Mouse (Mus musculus) kidney, embryonic 14.5 days (tissue): ENCODE measurements around the gene Nadsyn1. TPM values are rescaled to one million over a fixed set of nuclear protein-coding genes. Genes with fewer than 3 reads are reported as not detected.
A peak's percentile ranks its signal among the peaks of the same experiment; 100 is the strongest.

Experiments used
- ATAC-seq: fragments of 200-750 bp; cut with Nextera tagmentation; 2 replicates; pipeline ENCODE4 v1.8.0; 2017; ENCODE audit warnings: moderate number of reproducible peaks, mild to moderate bottlenecking, moderate TSS enrichment, moderate library complexity; ENCODE audit not compliant: low FRiP score, low TSS enrichment
- H3K27ac ChIP-seq: fragments of 300-500 bp; sonication (generic); 2 replicates; pipeline ENCODE4 v1.5.1; 2014; ENCODE audit warnings: low read depth, mild to moderate bottlenecking, low read length, moderate library complexity, mixed read lengths
- H3K27me3 ChIP-seq: fragments of 300-500 bp; sonication (generic); 2 replicates; pipeline ENCODE4 v1.6.1; 2014; ENCODE audit warnings: mild to moderate bottlenecking, low read length; ENCODE audit not compliant: control insufficient read depth, insufficient read depth
- H3K36me3 ChIP-seq: fragments of 300-500 bp; sonication (generic); 2 replicates; pipeline ENCODE4 v1.6.1; 2014; ENCODE audit warnings: low read length, mixed read lengths; ENCODE audit not compliant: control insufficient read depth, insufficient read depth
- H3K4me1 ChIP-seq: fragments of 300-500 bp; sonication (generic); 2 replicates; pipeline ENCODE4 v1.6.1; 2014; ENCODE audit warnings: low read length, mixed read lengths; ENCODE audit not compliant: control insufficient read depth, insufficient read depth
- H3K4me2 ChIP-seq: fragments of 300-500 bp; sonication (generic); replicated peaks from 2 replicates; pipeline ENCODE4 v1.6.1; 2014; ENCODE audit warnings: low read depth, mild to moderate bottlenecking, low read length
- H3K4me3 ChIP-seq: fragments of 300-500 bp; sonication (generic); 2 replicates; pipeline ENCODE4 v1.5.1; 2014; ENCODE audit warnings: mild to moderate bottlenecking, low read length
- H3K9ac ChIP-seq: fragments of 300-500 bp; sonication (generic); 2 replicates; pipeline ENCODE4 v1.6.1; 2014; ENCODE audit warnings: low read depth, mild to moderate bottlenecking, low read length, moderate library complexity
- H3K9me3 ChIP-seq: fragments of 300-500 bp; sonication (generic); 2 replicates; pipeline ENCODE4 v1.6.1; 2016; ENCODE audit warnings: low read length; ENCODE audit not compliant: control insufficient read depth
- whole genome bisulfite sequencing: fragments of 180-500 bp; shearing (Covaris S2); extraction: QIAGEN DNeasy Blood & Tissue Kit; methylation state at CpG from one replicate; pipeline ENCODE4 v1.1.7; 2014; 5-methylcytosine and 5-hydroxymethylcytosine counted together
- polyA plus RNA-seq: library from polyadenylated mRNA; unstranded; fragments of >200 nt; fragmentation: Nextera tagmentation; extraction: Ambion mirVana; gene quantifications from 2 replicates; pipeline ENCODE4 v1.2.1, GENCODE M21; 2014

The Nadsyn1 gene
- polyA plus RNA-seq, 1 experiment from 2014 or later, result 9.6 TPM

DNA sequence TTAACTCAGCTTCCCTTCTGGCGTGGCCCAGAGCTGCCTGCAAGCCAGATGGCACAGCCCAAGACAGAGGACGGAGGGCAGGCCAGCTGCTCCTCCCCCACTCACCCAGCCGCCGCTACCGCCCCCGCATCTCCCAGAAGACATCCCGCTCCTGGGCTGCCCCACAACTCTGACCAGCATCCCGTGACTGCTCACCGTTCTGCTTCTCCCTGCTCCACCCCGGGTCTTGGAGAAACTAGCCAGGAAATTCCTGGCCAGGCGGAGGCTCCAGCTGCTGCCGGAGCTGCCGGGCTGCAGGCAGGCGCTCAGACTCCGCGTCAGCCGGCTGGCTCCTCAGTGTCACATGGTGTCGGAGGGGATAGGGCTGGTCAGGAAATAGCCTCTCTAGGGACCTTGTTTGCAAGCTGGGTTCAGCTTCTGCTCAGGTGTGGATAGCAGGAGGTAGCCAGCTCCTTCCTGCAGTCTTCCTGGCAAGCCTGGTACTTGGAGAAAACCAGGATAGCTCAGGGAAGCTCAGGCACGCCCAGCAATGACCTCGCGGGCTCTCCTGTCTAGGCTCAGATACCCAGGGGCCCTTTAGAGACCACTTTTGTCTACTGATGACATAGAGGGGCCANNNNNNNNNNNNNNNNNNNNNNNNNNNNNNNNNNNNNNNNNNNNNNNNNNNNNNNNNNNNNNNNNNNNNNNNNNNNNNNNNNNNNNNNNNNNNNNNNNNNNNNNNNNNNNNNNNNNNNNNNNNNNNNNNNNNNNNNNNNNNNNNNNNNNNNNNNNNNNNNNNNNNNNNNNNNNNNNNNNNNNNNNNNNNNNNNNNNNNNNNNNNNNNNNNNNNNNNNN, 38.4 kb downstream of the Nadsyn1 start, which contains the start of gene Mrgpre:
Mrgpre (minus strand) TSS at position 505 of the 834 bp plus-strand sequence.
- H3K9ac ChIP-seq, result peak within 1 kb of the TSS; percentile 36
- 2% methylated on average over 18 of the region's 21 CpGs for WGBS
- H3K9me3 ChIP-seq, result no peaks in the 10 kb centered on the region

DNA sequence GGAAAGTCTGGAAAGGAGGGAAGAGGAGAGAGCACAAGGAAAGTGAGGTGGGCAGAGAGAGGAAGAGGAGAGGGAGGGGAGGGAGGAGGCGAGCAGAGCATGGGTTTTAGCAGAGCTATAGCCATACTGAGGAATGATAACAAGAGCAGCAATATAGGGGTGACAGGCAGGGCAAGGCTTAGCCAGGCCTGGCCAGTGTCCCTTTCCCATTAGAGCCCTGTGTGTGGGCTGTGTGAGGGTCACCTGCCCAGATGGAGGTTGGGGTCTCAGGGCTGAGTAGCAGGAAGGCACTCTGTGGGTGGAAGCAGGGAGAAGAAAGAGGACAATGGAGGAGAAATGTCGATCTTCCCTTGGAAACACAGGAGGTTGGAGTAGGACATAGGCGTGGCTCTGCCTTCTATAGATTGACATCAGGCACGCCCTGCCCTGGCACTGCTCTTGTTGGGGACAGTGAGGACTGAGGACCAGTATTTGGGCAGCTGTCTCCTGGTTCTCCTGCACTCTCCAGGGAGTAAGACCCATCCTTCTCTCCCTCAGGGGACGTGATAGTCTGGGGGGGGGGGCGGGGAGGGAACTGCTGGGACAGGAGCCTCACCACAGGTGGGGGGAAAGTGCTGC, 39.2 kb downstream of the Nadsyn1 start:
- no peaks in the 10 kb centered on the region for H3K27me3 ChIP-seq
- H3K4me3 ChIP-seq, result peak overlapping the region; percentile 36
- peak; percentile 77 for ATAC-seq
- peak overlapping the region; percentile 36 for H3K9ac ChIP-seq
- peaks cover 16% of the 10 kb centered on the region for H3K4me1 ChIP-seq
- no peaks in the 10 kb centered on the region for H3K36me3 ChIP-seq
- peak overlapping the region; percentile 52 for H3K4me2 ChIP-seq
- 29% methylated on average over 4 of the region's 6 CpGs for WGBS
- H3K9me3 ChIP-seq, result no peaks in the 10 kb centered on the region
- H3K27ac ChIP-seq, result peak overlapping the region; percentile 85

More for the DNA sequence above, 38.4 kb downstream of the Nadsyn1 start, which contains the start of gene Mrgpre:
- peak within 1 kb of the TSS; percentile 85 for H3K27ac ChIP-seq
- H3K36me3 ChIP-seq, result no peaks in the 10 kb centered on the region
- ATAC-seq, result peak; percentile 94
- peak within 1 kb of the TSS; percentile 36 for H3K4me3 ChIP-seq
- H3K4me2 ChIP-seq, result peak within 1 kb of the TSS; percentile 52
- H3K4me1 ChIP-seq, result peaks cover 16% of the 10 kb centered on the region
- no peaks in the 10 kb centered on the region for H3K27me3 ChIP-seq

DNA sequence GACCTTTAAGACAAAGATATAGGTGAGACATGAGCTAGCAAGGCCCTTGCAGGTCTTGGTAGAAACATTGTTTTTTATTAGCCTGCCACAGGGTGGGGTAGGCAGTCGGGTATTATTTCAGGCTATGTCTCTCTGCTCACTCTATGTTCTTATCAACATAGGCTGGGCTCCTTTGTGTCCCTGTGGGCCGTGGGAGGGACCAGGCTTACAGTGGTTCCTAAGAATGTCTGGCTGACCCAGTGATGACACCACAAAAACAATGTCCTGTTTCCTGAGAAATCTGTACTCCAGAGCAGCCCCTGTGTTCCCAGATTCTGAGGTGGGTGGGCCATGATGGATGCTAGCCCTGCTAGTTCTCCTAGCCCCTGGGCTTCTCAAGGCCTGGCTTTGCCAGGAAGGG, 45.3 kb downstream of the Nadsyn1 start:
- no peak overlapping the region for H3K27ac ChIP-seq
- 0 out of 2 replicates have a peak, but pooled peaks cover 2% of the 10 kb centered on the region for H3K4me1 ChIP-seq
- H3K9ac ChIP-seq, result no peak overlapping the region
- H3K4me2 ChIP-seq, result no peak overlapping the region
- H3K4me3 ChIP-seq, result no peak overlapping the region
- H3K9me3 ChIP-seq, result no peaks in the 10 kb centered on the region
- H3K36me3 ChIP-seq, result no peaks in the 10 kb centered on the region
- H3K27me3 ChIP-seq, result no peaks in the 10 kb centered on the region
- no peak for ATAC-seq
- 59% methylated on average over 2 of the region's 2 CpGs for WGBS

DNA sequence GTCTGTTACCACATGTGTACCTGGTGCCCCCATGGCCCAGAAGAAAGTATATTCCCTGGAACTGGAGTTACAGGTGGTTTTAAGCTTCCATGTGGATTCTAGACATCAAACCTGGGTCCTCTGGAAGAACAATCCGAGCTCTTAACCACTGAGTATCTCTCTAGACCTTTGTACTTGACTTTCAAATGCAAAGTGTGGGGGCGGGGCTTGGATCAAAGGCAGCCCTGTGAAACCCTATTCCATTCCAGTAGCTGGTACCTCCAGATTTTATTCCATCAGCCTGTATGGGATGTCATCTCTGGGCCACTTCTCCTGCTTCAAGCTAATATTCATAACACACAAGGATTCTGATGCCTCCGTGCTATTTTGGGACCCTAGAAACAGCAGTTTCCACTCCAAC, 46.5 kb downstream of the Nadsyn1 start:
- Histone ChIP-seq H3K9ac (no peak overlapping the region), H3K36me3 (no peaks in the 10 kb centered on the region), H3K9me3 (peaks cover 3% of the 10 kb centered on the region; the same call in 1 of the 2 replicates), H3K4me3 (no peak overlapping the region), H3K4me1 (0 out of 2 replicates have a peak, but pooled peaks cover 2% of the 10 kb centered on the region), H3K4me2 (no peak overlapping the region), H3K27ac (no peak overlapping the region), H3K27me3 (no peaks in the 10 kb centered on the region)
- WGBS, result 35% methylated on average over 3 of the region's 3 CpGs
- no peak for ATAC-seq

DNA sequence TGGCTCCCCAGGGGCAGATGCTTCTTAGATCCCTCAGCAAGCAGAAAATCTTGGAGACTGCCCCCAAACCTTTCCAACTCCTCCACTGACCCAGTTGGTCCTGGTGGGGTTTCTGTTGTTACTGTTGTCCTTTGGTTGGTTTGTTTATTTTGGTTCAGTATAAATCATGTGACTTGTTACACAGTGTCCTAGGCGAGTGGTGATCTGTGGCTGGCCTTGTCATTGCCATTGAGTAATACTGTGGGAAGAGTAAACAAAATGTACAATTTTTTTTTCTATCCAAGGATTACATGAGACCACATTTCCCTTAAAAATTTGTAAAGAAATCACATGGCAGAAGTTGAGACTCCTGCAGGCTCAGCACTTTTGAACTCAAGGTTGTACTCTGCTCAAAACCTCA, 53.2 kb downstream of the Nadsyn1 start:
- no peaks in the 10 kb centered on the region for H3K36me3 ChIP-seq
- peaks cover 3% of the 10 kb centered on the region; the same call in 1 of the 2 replicates for H3K9me3 ChIP-seq
- H3K4me1 ChIP-seq, result no peaks in the 10 kb centered on the region
- H3K4me2 ChIP-seq, result no peak overlapping the region
- no peak overlapping the region for H3K4me3 ChIP-seq
- H3K9ac ChIP-seq, result no peak overlapping the region
- peaks cover 7% of the 10 kb centered on the region; the same call in 1 of the 2 replicates for H3K27me3 ChIP-seq
- no peak overlapping the region for H3K27ac ChIP-seq
- no peak for ATAC-seq
- WGBS, result 35% methylated on average over 1 of the region's 1 CpGs

GRCm38 (mm10) chr7:143768267-143768666, 54.4 kb downstream of the Nadsyn1 start:
- Histone ChIP-seq H3K27ac (no peak overlapping the region), H3K27me3 (peaks cover 7% of the 10 kb centered on the region; the same call in 1 of the 2 replicates), H3K9me3 (peaks cover 3% of the 10 kb centered on the region; the same call in 1 of the 2 replicates), H3K36me3 (no peaks in the 10 kb centered on the region), H3K4me1 (no peaks in the 10 kb centered on the region), H3K4me2 (no peak overlapping the region), H3K4me3 (no peak overlapping the region), H3K9ac (no peak overlapping the region)
- WGBS, result 75% methylated on average over 6 of the region's 6 CpGs
- no peak for ATAC-seq

GRCm38 (mm10) chr7:143766893-143767292, 55.8 kb downstream of the Nadsyn1 start, which contains the start of gene Mrgprg:
Gene Mrgprg, minus strand, starts transcription at chr7:143766993.
- H3K9ac ChIP-seq, result no peak within 1 kb of the TSS
- no peak within 1 kb of the TSS for H3K4me3 ChIP-seq
- H3K4me1 ChIP-seq, result no peaks in the 10 kb centered on the region
- H3K36me3 ChIP-seq, result no peaks in the 10 kb centered on the region
- WGBS, result 35% methylated on average over 6 of the region's 6 CpGs
- no peak within 1 kb of the TSS for H3K4me2 ChIP-seq
- H3K27ac ChIP-seq, result no peak within 1 kb of the TSS
- peaks cover 11% of the 10 kb centered on the region; the same call in 1 of the 2 replicates for H3K27me3 ChIP-seq
- H3K9me3 ChIP-seq, result no peaks in the 10 kb centered on the region
- ATAC-seq, result no peak

GRCm38 (mm10) chr7:143764876-143765530, 57.6 kb downstream of the Nadsyn1 start:
- H3K4me1 ChIP-seq, result no peaks in the 10 kb centered on the region
- ATAC-seq, result no peak
- H3K4me2 ChIP-seq, result no peak overlapping the region
- no peaks in the 10 kb centered on the region for H3K36me3 ChIP-seq
- H3K9ac ChIP-seq, result no peak overlapping the region
- H3K9me3 ChIP-seq, result no peaks in the 10 kb centered on the region
- WGBS, result 74% methylated on average over 19 of the region's 19 CpGs
- H3K4me3 ChIP-seq, result no peak overlapping the region
- peaks cover 11% of the 10 kb centered on the region; the same call in 1 of the 2 replicates for H3K27me3 ChIP-seq
- no peak overlapping the region for H3K27ac ChIP-seq
